Mouse (Mus musculus) forebrain, embryonic 10.5 days (tissue): ENCODE data around the gene Myocos. TPM values are rescaled to one million over a fixed set of nuclear protein-coding genes. Genes with fewer than 3 reads are reported as not detected.
A peak's percentile ranks its signal among the peaks of the same experiment; 100 is the strongest.
"Not testable (repeated sequence)": the region's sequence is repeated elsewhere in the genome, so short reads cannot be mapped to it uniquely, and the experiment has no call there.

Experiments
- DNase-seq: peaks from one replicate; pipeline ENCODE4 v3.0.0-alpha.2; 2017; ENCODE audit warnings: low spot score; ENCODE audit errors: extremely low spot score
- H3K27ac ChIP-seq: fragments of 300-500 bp; sonication (generic); 2 replicates; pipeline ENCODE4 v1.5.1; 2016; ENCODE audit warnings: mild to moderate bottlenecking
- H3K27me3 ChIP-seq: fragments of 300-500 bp; sonication (generic); 2 replicates; pipeline ENCODE4 v1.6.1; 2016; ENCODE audit warnings: mild to moderate bottlenecking; ENCODE audit not compliant: poor library complexity, severe bottlenecking
- H3K36me3 ChIP-seq: fragments of 300-500 bp; sonication (generic); replicated peaks from 2 replicates; pipeline ENCODE4 v1.6.1; 2016; ENCODE audit warnings: mild to moderate bottlenecking, moderate library complexity
- H3K4me1 ChIP-seq: fragments of 300-500 bp; sonication (generic); 2 replicates; pipeline ENCODE4 v1.6.1; 2016
- H3K4me3 ChIP-seq: fragments of 300-500 bp; sonication (generic); 2 replicates; pipeline ENCODE4 v1.5.1; 2016; ENCODE audit warnings: mild to moderate bottlenecking, moderate library complexity
- H3K9me3 ChIP-seq: fragments of 300-500 bp; sonication (generic); 2 replicates; pipeline ENCODE4 v1.6.1; 2016; ENCODE audit warnings: mild to moderate bottlenecking, moderate library complexity
- WGBS: fragments of 180-500 bp; shearing (Covaris S2); methylation state at CpG from one replicate; pipeline ENCODE4 v1.1.7; 2016; 5-methylcytosine and 5-hydroxymethylcytosine counted together
- polyA plus RNA-seq: library from polyadenylated mRNA; unstranded; fragments of >200 nt; fragmentation: Nextera tagmentation; extraction: Ambion mirVana; gene quantifications from 2 replicates; pipeline ENCODE4 v1.2.1, GENCODE M21; 2016

The Myocos gene
- polyA plus RNA-seq, 1 experiment from 2014 or later = not detected

- no peaks in the 10 kb centered on the region for H3K27me3 ChIP-seq
- H3K4me3 ChIP-seq = no peak within 1 kb of the TSS
- H3K9me3 ChIP-seq = no peaks in the 10 kb centered on the region
- no peak for DNase-seq
- H3K27ac ChIP-seq = no peak within 1 kb of the TSS
- H3K36me3 ChIP-seq = no peaks in the 10 kb centered on the region
- 84% methylated on average over 10 of the region's 10 CpGs for whole genome bisulfite sequencing
- H3K4me1 ChIP-seq = peaks cover 13% of the 10 kb centered on the region; the same call in 1 of the 2 replicates
These were observed 18.8 kb downstream of the Myocos start, which contains the start of gene Myoc for GRCm38 (mm10) chr1:162639051-162639750. Myoc (plus strand) TSS chr1:162639155.

DNA sequence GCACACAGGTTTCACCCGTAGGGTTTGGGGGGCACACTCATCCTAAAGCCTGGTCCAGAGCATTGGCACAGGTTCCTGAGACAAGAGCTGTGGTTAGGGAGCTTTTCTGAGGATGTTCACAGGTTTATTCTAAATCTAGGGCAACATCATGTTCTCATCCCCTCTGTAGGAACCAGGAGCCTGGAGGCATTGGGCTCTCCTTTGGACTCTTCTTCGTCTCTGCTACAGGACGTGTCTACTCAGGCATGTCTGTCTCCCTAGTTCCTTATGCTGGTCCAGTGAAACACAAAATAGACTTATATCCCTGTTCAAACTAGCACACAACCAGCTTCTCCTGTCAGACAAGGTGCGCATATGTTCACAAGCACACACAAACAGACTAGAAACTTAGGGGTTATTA lies 19.5 kb downstream of the Myocos start:
- WGBS = 84% methylated on average over 4 of the region's 4 CpGs
- Histone ChIP-seq H3K9me3 (no peaks in the 10 kb centered on the region; the same call in 1 of the 2 replicates), H3K36me3 (no peaks in the 10 kb centered on the region), H3K4me3 (no peak overlapping the region), H3K27ac (no peak overlapping the region), H3K4me1 (peaks cover 10% of the 10 kb centered on the region; the same call in 1 of the 2 replicates), H3K27me3 (no peaks in the 10 kb centered on the region)
- no peak for DNase-seq

DNA sequence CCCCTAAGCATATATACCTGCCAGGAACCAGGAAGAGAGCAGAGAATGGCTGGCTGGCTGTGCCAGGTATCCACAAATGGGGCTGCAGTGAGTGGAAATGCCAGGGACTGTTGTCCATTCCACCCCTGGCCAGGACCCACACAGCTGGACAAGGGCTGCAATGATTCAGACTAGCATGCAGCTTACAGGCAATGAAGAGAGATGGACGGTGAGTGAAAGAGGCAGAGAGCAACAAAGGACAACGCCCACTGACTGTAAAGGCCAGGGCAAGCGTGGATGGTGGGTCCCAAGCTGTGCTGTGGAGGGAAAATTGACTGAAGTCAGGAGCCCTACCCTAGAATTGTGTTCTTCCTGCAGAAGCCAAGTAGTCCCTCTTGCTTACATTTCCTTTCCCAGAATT lies 21.5 kb downstream of the Myocos start:
- WGBS = 81% methylated on average over 3 of the region's 3 CpGs

GRCm38 (mm10) chr1:162635291-162635931 lies 22.6 kb downstream of the Myocos start:
- not testable (repeated sequence) for H3K36me3 ChIP-seq
- WGBS = 70% methylated on average over 1 of the region's 1 CpGs

More for the DNA sequence above, 21.5 kb downstream of the Myocos start:
- no peak overlapping the region for H3K27ac ChIP-seq
- no peak for DNase-seq
- H3K36me3 ChIP-seq = no peaks in the 10 kb centered on the region
- no peaks in the 10 kb centered on the region; the same call in 1 of the 2 replicates for H3K9me3 ChIP-seq
- no peaks in the 10 kb centered on the region for H3K27me3 ChIP-seq
- H3K4me3 ChIP-seq = no peak overlapping the region
- H3K4me1 ChIP-seq = peaks cover 10% of the 10 kb centered on the region; the same call in 1 of the 2 replicates

GRCm38 (mm10) chr1:162628326-162628725 lies 29.7 kb downstream of the Myocos start:
- not testable (repeated sequence) for DNase-seq

More at GRCm38 (mm10) chr1:162635291-162635931, 22.6 kb downstream of the Myocos start:
- peaks cover 10% of the 10 kb centered on the region; the same call in 1 of the 2 replicates for H3K4me1 ChIP-seq
- H3K27me3 ChIP-seq, H3K9me3 ChIP-seq, H3K4me3 ChIP-seq, H3K27ac ChIP-seq, DNase-seq: not testable (repeated sequence)

DNA sequence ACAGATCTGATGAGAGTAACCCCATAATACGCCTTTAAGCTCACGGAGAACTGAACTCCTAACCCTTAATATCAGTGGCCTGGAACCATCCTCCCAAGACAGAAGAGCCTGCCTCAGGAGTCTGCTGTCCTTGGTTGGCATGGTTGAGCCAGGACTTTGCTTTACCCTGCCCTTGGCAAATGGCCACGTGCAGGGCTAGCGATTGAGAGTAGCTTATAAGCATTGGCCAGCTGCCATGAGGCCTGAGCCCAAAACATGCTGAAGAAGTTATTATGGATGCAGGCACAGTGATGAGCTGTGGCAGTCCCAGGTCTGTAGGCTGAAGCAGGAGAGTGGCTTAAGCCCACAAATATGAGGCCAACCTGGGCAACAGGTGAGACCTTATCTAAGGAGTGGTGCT lies 30.2 kb downstream of the Myocos start:
- not testable (repeated sequence) for H3K4me1 ChIP-seq, H3K9me3 ChIP-seq, H3K36me3 ChIP-seq, H3K27ac ChIP-seq, DNase-seq, H3K27me3 ChIP-seq, H3K4me3 ChIP-seq
- 96% methylated on average over 4 of the region's 4 CpGs for WGBS

More at GRCm38 (mm10) chr1:162628326-162628725, 29.7 kb downstream of the Myocos start:
- H3K4me3 ChIP-seq, H3K9me3 ChIP-seq, H3K36me3 ChIP-seq, H3K4me1 ChIP-seq, H3K27ac ChIP-seq, H3K27me3 ChIP-seq: not testable (repeated sequence)
- WGBS = 95% methylated on average over 15 of the region's 15 CpGs

- no peaks in the 10 kb centered on the region for H3K36me3 ChIP-seq
- no peaks in the 10 kb centered on the region for H3K9me3 ChIP-seq
- H3K4me3 ChIP-seq = no peak overlapping the region
- no peak overlapping the region for H3K27ac ChIP-seq
- 78% methylated on average over 7 of the region's 7 CpGs for WGBS
- no peaks in the 10 kb centered on the region for H3K4me1 ChIP-seq
- H3K27me3 ChIP-seq = no peaks in the 10 kb centered on the region
- no peak for DNase-seq
These were observed 32.8 kb downstream of the Myocos start for GRCm38 (mm10) chr1:162625229-162625628.

- H3K4me1 ChIP-seq = no peaks in the 10 kb centered on the region
- H3K27ac ChIP-seq = no peak overlapping the region
- WGBS = 66% methylated on average over 4 of the region's 4 CpGs
- no peak overlapping the region for H3K4me3 ChIP-seq
- H3K36me3 ChIP-seq = no peaks in the 10 kb centered on the region
- no peaks in the 10 kb centered on the region for H3K27me3 ChIP-seq
- no peaks in the 10 kb centered on the region for H3K9me3 ChIP-seq
- DNase-seq = no peak
These were observed 34.1 kb downstream of the Myocos start for GRCm38 (mm10) chr1:162623895-162624294.

GRCm38 (mm10) chr1:162620487-162620886 lies 37.5 kb downstream of the Myocos start:
- H3K36me3 ChIP-seq = no peaks in the 10 kb centered on the region
- no peak overlapping the region for H3K4me3 ChIP-seq
- WGBS = 64% methylated on average over 4 of the region's 4 CpGs
- no peaks in the 10 kb centered on the region for H3K27me3 ChIP-seq
- no peaks in the 10 kb centered on the region for H3K4me1 ChIP-seq
- no peak overlapping the region for H3K27ac ChIP-seq
- no peaks in the 10 kb centered on the region for H3K9me3 ChIP-seq
- DNase-seq = no peak

DNA sequence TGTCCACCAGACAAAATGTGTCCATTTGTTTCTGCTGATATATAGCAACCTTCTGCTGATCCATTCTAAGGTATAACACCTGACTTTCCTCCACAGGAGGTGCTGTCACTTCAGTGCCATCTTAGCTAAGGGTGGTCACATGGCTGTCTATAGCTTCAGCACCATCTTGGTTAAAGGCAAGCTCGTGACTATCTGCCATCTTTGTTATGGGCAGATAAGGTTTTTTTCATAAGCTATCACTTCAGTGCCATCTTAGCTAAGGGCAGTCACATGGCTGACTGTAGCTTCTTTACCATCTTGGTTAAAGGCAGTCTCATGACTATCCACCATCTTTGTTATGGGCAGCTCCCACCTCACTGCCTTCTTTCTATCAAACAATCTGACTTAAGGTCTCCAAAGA lies 42.5 kb downstream of the Myocos start:
- Histone ChIP-seq H3K9me3 (no peaks in the 10 kb centered on the region), H3K27me3 (no peaks in the 10 kb centered on the region), H3K36me3 (no peaks in the 10 kb centered on the region), H3K4me3 (no peak overlapping the region), H3K4me1 (peaks cover 5% of the 10 kb centered on the region; the same call in 1 of the 2 replicates), H3K27ac (no peak overlapping the region)
- DNase-seq = no peak
- WGBS = 85% methylated on average over 1 of the region's 1 CpGs

- whole genome bisulfite sequencing = 60% methylated on average over 4 of the region's 4 CpGs
- no peak for DNase-seq
- Histone ChIP-seq H3K4me1 (peaks cover 33% of the 10 kb centered on the region), H3K27ac (no peak overlapping the region), H3K4me3 (no peak overlapping the region), H3K9me3 (no peaks in the 10 kb centered on the region), H3K27me3 (no peaks in the 10 kb centered on the region), H3K36me3 (no peaks in the 10 kb centered on the region)
These were observed 46.8 kb downstream of the Myocos start for GRCm38 (mm10) chr1:162611191-162611590.

DNA sequence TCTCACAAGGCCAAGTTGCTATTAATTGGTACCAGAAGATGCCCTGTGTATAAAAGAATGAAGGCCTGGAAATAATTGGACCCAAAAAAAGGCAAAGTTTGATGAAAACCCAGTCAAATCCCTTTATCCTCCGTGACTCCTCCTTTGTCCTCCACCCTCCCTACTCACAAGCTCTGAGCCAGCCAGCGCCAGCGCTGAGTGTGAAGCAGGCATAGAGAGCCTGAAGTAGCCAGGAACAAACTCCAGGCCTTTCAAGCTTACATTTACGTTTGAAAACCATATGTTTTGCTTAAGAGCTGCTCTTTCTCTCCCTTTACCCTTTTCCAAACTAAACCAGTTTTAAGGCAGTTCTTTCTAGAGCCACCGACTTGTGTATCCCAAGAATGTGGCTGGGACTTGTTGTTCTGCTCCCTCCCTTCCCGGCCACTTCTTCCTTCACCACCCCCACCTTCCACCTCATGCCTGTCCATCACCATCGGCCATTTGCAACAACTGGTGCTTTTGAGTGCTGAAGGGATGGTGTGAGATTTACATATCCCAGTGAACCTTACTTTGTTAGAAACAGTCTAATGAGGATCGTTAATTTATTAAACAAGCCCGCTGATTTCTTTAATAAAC lies 48.3 kb downstream of the Myocos start:
- 40% methylated on average over 9 of the region's 9 CpGs for WGBS
- Histone ChIP-seq H3K27me3 (no peaks in the 10 kb centered on the region), H3K9me3 (no peaks in the 10 kb centered on the region), H3K36me3 (no peaks in the 10 kb centered on the region), H3K4me3 (no peak overlapping the region), H3K4me1 (peaks cover 33% of the 10 kb centered on the region), H3K27ac (peak overlapping the region; percentile 54; the same call in 1 of the 2 replicates)
- peak; percentile 18 for DNase-seq

GRCm38 (mm10) chr1:162608127-162608526 lies 49.9 kb downstream of the Myocos start:
- no peak for DNase-seq
- Histone ChIP-seq H3K4me1 (peaks cover 33% of the 10 kb centered on the region), H3K9me3 (no peaks in the 10 kb centered on the region), H3K27ac (no peak overlapping the region), H3K36me3 (peaks cover 4% of the 10 kb centered on the region; the same call in 1 of the 2 replicates), H3K27me3 (no peaks in the 10 kb centered on the region), H3K4me3 (no peak overlapping the region)
- WGBS = 2% methylated on average over 1 of the region's 1 CpGs
